Mouse (Mus musculus): ENCODE data around the gene Sppl3. TPM values are rescaled to one million over a fixed set of nuclear protein-coding genes. Genes with fewer than 3 reads are reported as not detected.

Sppl3 gene
- total and polyA plus RNA-seq, 2 experiments, result 8.7 to 24.0 TPM

- Histone ChIP-seq H3K27me3 (ENCODE audit: control insufficient read depth, insufficient read depth, low read length) (no peaks in the 10 kb centered on the region), H3K36me3 (ENCODE audit: control insufficient read depth, insufficient read depth, low read length) (peaks cover 32% of the 10 kb centered on the region), H3K4me3 (ENCODE audit: insufficient read depth, low read depth, low read length) (no peak overlapping the region), H3K9ac (ENCODE audit: low read depth, low read length) (no peak overlapping the region), H3K4me1 (ENCODE audit: control insufficient read depth, insufficient read depth, low read length) (no peaks in the 10 kb centered on the region), H3K27ac (replicated peaks; ENCODE audit: insufficient read depth, low read depth, low read length) (no peak overlapping the region), H3K79me2 (ENCODE audit: control insufficient read depth, insufficient read depth, low read length) (no peaks in the 10 kb centered on the region)
- DNase-seq (ENCODE audit: extremely low read depth, low read depth, low spot score), result no peak
- WGBS, result 88% methylated on average over 6 of the region's 6 CpGs
- no peak for TF ChIP-seq CTCF (IDR thresholded peaks at IDR 0.05; ENCODE audit: low read depth, low read length)
- TF ChIP-seq POLR2A (IDR thresholded peaks at IDR 0.05; ENCODE audit: extremely low read depth, insufficient read depth, low read length), result no peak
Observed at GRCm38 (mm10) chr5:115144471-115144870, 133.5 kb downstream of the Sppl3 start.

DNA sequence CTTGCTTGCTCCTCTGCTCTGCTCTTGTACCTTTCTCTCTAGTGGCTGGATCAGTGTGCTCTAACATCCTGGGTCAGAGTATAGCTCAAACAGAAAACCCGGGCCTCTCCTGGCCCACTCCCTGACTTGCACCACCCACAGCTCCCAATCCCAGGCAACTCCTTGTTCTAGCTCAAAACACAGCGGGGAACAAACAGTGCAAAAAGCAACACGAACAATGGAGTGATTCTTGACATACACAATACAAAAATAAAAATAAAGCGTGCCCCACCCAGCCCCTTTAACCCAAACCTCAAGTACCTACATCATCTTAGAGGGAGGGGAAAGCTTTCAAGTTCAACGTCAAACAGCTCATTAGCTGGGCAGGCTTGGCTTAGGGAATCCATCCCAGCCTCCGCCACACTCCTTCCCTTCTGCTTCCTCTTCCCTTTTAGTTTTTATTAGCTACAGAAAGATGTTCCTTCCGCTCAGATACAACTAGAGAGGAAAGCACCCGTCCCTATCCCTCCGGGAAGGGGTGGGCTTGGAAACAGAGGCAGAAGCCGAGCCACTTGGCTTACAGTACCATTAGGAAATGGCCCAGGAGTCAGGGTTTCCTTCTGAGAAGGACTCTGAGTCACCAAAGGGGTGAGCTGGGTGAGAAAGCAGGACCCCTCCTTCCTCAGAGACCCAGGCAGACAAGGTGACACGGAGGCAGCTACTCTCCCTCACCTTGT lies 134.5 kb downstream of the Sppl3 start:
- Histone ChIP-seq H3K27ac (replicated peaks; ENCODE audit: insufficient read depth, low read depth, low read length) (no peak overlapping the region), H3K27me3 (ENCODE audit: control insufficient read depth, insufficient read depth, low read length) (no peaks in the 10 kb centered on the region), H3K9ac (ENCODE audit: low read depth, low read length) (no peak overlapping the region), H3K4me3 (ENCODE audit: insufficient read depth, low read depth, low read length) (no peak overlapping the region), H3K79me2 (ENCODE audit: control insufficient read depth, insufficient read depth, low read length) (no peaks in the 10 kb centered on the region), H3K4me1 (ENCODE audit: control insufficient read depth, insufficient read depth, low read length) (no peaks in the 10 kb centered on the region), H3K36me3 (ENCODE audit: control insufficient read depth, insufficient read depth, low read length) (peaks cover 41% of the 10 kb centered on the region)
- WGBS, result 81% methylated on average over 11 of the region's 11 CpGs
- TF ChIP-seq CTCF (IDR thresholded peaks at IDR 0.05; ENCODE audit: low read depth, low read length), result no peak
- no peak for DNase-seq (ENCODE audit: extremely low read depth, low read depth, low spot score)

- Histone ChIP-seq H3K4me3 (ENCODE audit: insufficient read depth, low read depth, low read length) (no peak overlapping the region), H3K27me3 (ENCODE audit: control insufficient read depth, insufficient read depth, low read length) (no peaks in the 10 kb centered on the region), H3K9ac (ENCODE audit: low read depth, low read length) (no peak overlapping the region), H3K79me2 (ENCODE audit: control insufficient read depth, insufficient read depth, low read length) (no peaks in the 10 kb centered on the region), H3K27ac (replicated peaks; ENCODE audit: insufficient read depth, low read depth, low read length) (no peak overlapping the region), H3K36me3 (ENCODE audit: control insufficient read depth, insufficient read depth, low read length) (peaks cover 46% of the 10 kb centered on the region), H3K4me1 (ENCODE audit: control insufficient read depth, insufficient read depth, low read length) (no peaks in the 10 kb centered on the region)
- TF ChIP-seq CTCF (IDR thresholded peaks at IDR 0.05; ENCODE audit: low read depth, low read length) (no peak), POLR2A (IDR thresholded peaks at IDR 0.05; ENCODE audit: extremely low read depth, insufficient read depth, low read length) (no peak)
- 90% methylated on average over 6 of the region's 6 CpGs for WGBS
- DNase-seq (ENCODE audit: extremely low read depth, low read depth, low spot score), result no peak
Observed at GRCm38 (mm10) chr5:115145976-115146746, 135.2 kb downstream of the Sppl3 start.

- DNase-seq (ENCODE audit: extremely low read depth, low read depth, low spot score), result no peak
- H3K27me3 ChIP-seq (ENCODE audit: control insufficient read depth, insufficient read depth, low read length), result no peaks in the 10 kb centered on the region
- H3K9ac ChIP-seq (ENCODE audit: low read depth, low read length), result no peak overlapping the region
- H3K27ac ChIP-seq (replicated peaks; ENCODE audit: insufficient read depth, low read depth, low read length), result no peak overlapping the region
- H3K4me3 ChIP-seq (ENCODE audit: insufficient read depth, low read depth, low read length), result no peak overlapping the region
- H3K4me1 ChIP-seq (ENCODE audit: control insufficient read depth, insufficient read depth, low read length), result no peaks in the 10 kb centered on the region
- no peaks in the 10 kb centered on the region for H3K79me2 ChIP-seq (ENCODE audit: control insufficient read depth, insufficient read depth, low read length)
- TF ChIP-seq POLR2A (IDR thresholded peaks at IDR 0.05; ENCODE audit: extremely low read depth, insufficient read depth, low read length) (no peak), CTCF (IDR thresholded peaks at IDR 0.05; ENCODE audit: low read depth, low read length) (no peak)
- peaks cover 46% of the 10 kb centered on the region for H3K36me3 ChIP-seq (ENCODE audit: control insufficient read depth, insufficient read depth, low read length)
Observed at GRCm38 (mm10) chr5:115146747-115147130, 135.8 kb downstream of the Sppl3 start.

DNA sequence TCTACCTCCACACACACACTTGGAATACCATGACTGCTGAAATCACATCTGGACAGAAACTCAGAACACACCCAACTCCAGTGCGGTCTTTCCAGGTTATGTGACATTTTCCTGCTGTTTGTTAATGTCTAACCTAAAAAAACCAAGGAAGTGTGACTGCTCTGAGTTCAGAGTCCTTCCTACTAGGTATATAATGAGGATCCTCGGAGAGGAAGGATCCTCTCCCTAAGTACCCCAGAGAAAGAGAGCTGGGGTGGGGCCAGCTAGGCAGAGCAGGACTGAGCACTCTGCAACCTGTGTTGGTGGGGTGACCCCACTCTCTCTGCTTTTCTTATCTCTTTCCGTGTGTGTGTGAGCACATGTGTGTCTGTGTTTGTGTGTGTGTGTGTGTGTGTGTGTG lies 136.5 kb downstream of the Sppl3 start:
- H3K27ac ChIP-seq (replicated peaks; ENCODE audit: insufficient read depth, low read depth, low read length), result no peak overlapping the region
- H3K36me3 ChIP-seq (ENCODE audit: control insufficient read depth, insufficient read depth, low read length), result peaks cover 46% of the 10 kb centered on the region
- TF ChIP-seq CTCF (IDR thresholded peaks at IDR 0.05; ENCODE audit: low read depth, low read length), result no peak
- TF ChIP-seq POLR2A (IDR thresholded peaks at IDR 0.05; ENCODE audit: extremely low read depth, insufficient read depth, low read length), result no peak

GRCm38 (mm10) chr5:115148378-115148777 lies 137.4 kb downstream of the Sppl3 start:
- H3K9ac ChIP-seq (ENCODE audit: low read depth, low read length), result no peak overlapping the region
- H3K27ac ChIP-seq (replicated peaks; ENCODE audit: insufficient read depth, low read depth, low read length), result no peak overlapping the region
- H3K4me1 ChIP-seq (ENCODE audit: control insufficient read depth, insufficient read depth, low read length), result no peaks in the 10 kb centered on the region
- H3K27me3 ChIP-seq (ENCODE audit: control insufficient read depth, insufficient read depth, low read length), result no peaks in the 10 kb centered on the region
- 96% methylated on average over 8 of the region's 8 CpGs for WGBS
- no peak overlapping the region for H3K4me3 ChIP-seq (ENCODE audit: insufficient read depth, low read depth, low read length)
- H3K36me3 ChIP-seq (ENCODE audit: control insufficient read depth, insufficient read depth, low read length), result peaks cover 46% of the 10 kb centered on the region
- peaks cover 3% of the 10 kb centered on the region; the same call in 1 of the 2 replicates for H3K79me2 ChIP-seq (ENCODE audit: control insufficient read depth, insufficient read depth, low read length)
- no peak for DNase-seq (ENCODE audit: extremely low read depth, low read depth, low spot score)
- TF ChIP-seq POLR2A (IDR thresholded peaks at IDR 0.05; ENCODE audit: extremely low read depth, insufficient read depth, low read length) (no peak), CTCF (IDR thresholded peaks at IDR 0.05; ENCODE audit: low read depth, low read length) (no peak)

More for the DNA sequence above, 136.5 kb downstream of the Sppl3 start:
- no peak overlapping the region for H3K9ac ChIP-seq (ENCODE audit: low read depth, low read length)
- WGBS, result 82% methylated on average over 3 of the region's 3 CpGs
- H3K79me2 ChIP-seq (ENCODE audit: control insufficient read depth, insufficient read depth, low read length), result no peaks in the 10 kb centered on the region
- DNase-seq (ENCODE audit: extremely low read depth, low read depth, low spot score), result no peak
- no peaks in the 10 kb centered on the region for H3K27me3 ChIP-seq (ENCODE audit: control insufficient read depth, insufficient read depth, low read length)
- no peak overlapping the region for H3K4me3 ChIP-seq (ENCODE audit: insufficient read depth, low read depth, low read length)
- no peaks in the 10 kb centered on the region for H3K4me1 ChIP-seq (ENCODE audit: control insufficient read depth, insufficient read depth, low read length)

Other genes starting within 250 kb of the Sppl3 start
- 11.4 and 14.7 TPM in 2 replicates for gene Ankrd13a, start 236.5 kb upstream of the Sppl3 start, total RNA-seq (2014; rRNA removed)
- gene Ankrd13a, start 236.5 kb upstream of the Sppl3 start, polyA plus RNA-seq (2012; rRNA removed), result 15.9 and 19.1 TPM in 2 replicates
- gene Git2, start 235.6 kb upstream of the Sppl3 start, total RNA-seq (2014; rRNA removed), result 11.0 and 13.2 TPM in 2 replicates
- gene Git2, start 235.6 kb upstream of the Sppl3 start, polyA plus RNA-seq (2012; rRNA removed), result 11.1 and 11.8 TPM in 2 replicates
- gene 1500011B03Rik, start 187.7 kb upstream of the Sppl3 start, total RNA-seq (2014; rRNA removed), result 2.0 and 2.1 TPM in 2 replicates
- 4.2 and 7.2 TPM in 2 replicates for gene 1500011B03Rik, start 187.7 kb upstream of the Sppl3 start, polyA plus RNA-seq (2012; rRNA removed)
- not detected in 2 replicates for gene 4930519G04Rik, start 157.5 kb upstream of the Sppl3 start, total RNA-seq (2014; rRNA removed)
- not detected in 2 replicates for gene 4930519G04Rik, start 157.5 kb upstream of the Sppl3 start, polyA plus RNA-seq (2012; rRNA removed)
- gene Gm9936, start 152.5 kb upstream of the Sppl3 start, total RNA-seq (2014; rRNA removed), result not detected in 2 replicates
- gene Gm9936, start 152.5 kb upstream of the Sppl3 start, polyA plus RNA-seq (2012; rRNA removed), result not detected in 2 replicates
- gene Oasl2, start 114.2 kb upstream of the Sppl3 start, total RNA-seq (2014; rRNA removed), result 4.1 and 6.3 TPM in 2 replicates
- 1.5 and 4.2 TPM in 2 replicates for gene Oasl2, start 114.2 kb upstream of the Sppl3 start, polyA plus RNA-seq (2012; rRNA removed)
- 5.8 and 6.6 TPM in 2 replicates for gene Oasl1, start 87.9 kb upstream of the Sppl3 start, total RNA-seq (2014; rRNA removed)
- 15.4 and 16.8 TPM in 2 replicates for gene Oasl1, start 87.9 kb upstream of the Sppl3 start, polyA plus RNA-seq (2012; rRNA removed)
- gene 2210016L21Rik, start 69.0 kb upstream of the Sppl3 start, total RNA-seq (2014; rRNA removed), result 3.0 and 5.2 TPM in 2 replicates
- 5.2 and 6.1 TPM in 2 replicates for gene 2210016L21Rik, start 69.0 kb upstream of the Sppl3 start, polyA plus RNA-seq (2012; rRNA removed)
- 6.1 and 9.3 TPM in 2 replicates for gene Hnf1a, start 40.0 kb upstream of the Sppl3 start, total RNA-seq (2014; rRNA removed)
- 13.5 and 19.2 TPM in 2 replicates for gene Hnf1a, start 40.0 kb upstream of the Sppl3 start, polyA plus RNA-seq (2012; rRNA removed)
- gene Gm10401, start 87.2 kb downstream of the Sppl3 start, total RNA-seq (2014; rRNA removed), result not detected in 2 replicates
- gene Gm10401, start 87.2 kb downstream of the Sppl3 start, polyA plus RNA-seq (2012; rRNA removed), result 0.17 TPM in 1 of 2 replicates, not detected in the other
- gene Acads, start 108.2 kb downstream of the Sppl3 start, total RNA-seq (2014; rRNA removed), result 140 and 143 TPM in 2 replicates
- 255 and 293 TPM in 2 replicates for gene Acads, start 108.2 kb downstream of the Sppl3 start, polyA plus RNA-seq (2012; rRNA removed)
- gene Unc119b, start 123.8 kb downstream of the Sppl3 start, total RNA-seq (2014; rRNA removed), result 12.5 and 17.3 TPM in 2 replicates
- 29.4 and 32.0 TPM in 2 replicates for gene Unc119b, start 123.8 kb downstream of the Sppl3 start, polyA plus RNA-seq (2012; rRNA removed)
- 33.7 and 44.7 TPM in 2 replicates for gene Mlec, start 147.0 kb downstream of the Sppl3 start, total RNA-seq (2014; rRNA removed)
- gene Mlec, start 147.0 kb downstream of the Sppl3 start, polyA plus RNA-seq (2012; rRNA removed), result 40.8 and 41.8 TPM in 2 replicates
- 0.09 TPM in 1 of 2 replicates, not detected in the other for gene Cabp1, start 183.2 kb downstream of the Sppl3 start, total RNA-seq (2014; rRNA removed)
- gene Cabp1, start 183.2 kb downstream of the Sppl3 start, polyA plus RNA-seq (2012; rRNA removed), result 0.07 and 0.21 TPM in 2 replicates
- 56.2 and 59.2 TPM in 2 replicates for gene Pop5, start 224.7 kb downstream of the Sppl3 start, total RNA-seq (2014; rRNA removed)
- gene Pop5, start 224.7 kb downstream of the Sppl3 start, polyA plus RNA-seq (2012; rRNA removed), result 70.3 and 91.0 TPM in 2 replicates